Mouse (Mus musculus) mouse trophoblast stem cell (cell line): ENCODE measurements around the gene Adam20.
"Not testable (repeated sequence)": the region's sequence is repeated elsewhere in the genome, so short reads cannot be mapped to it uniquely, and the experiment has no call there.

Source experiments
- in situ Hi-C, 2 experiments: fragments of 300-500 bp; cut with MseI, MboI; formaldehyde crosslinking; loops; 2 replicates in 1 of 2; 3 replicates in 1 of 2; pipeline ENCODE4 v1.15.1; 2025

Gene Adam20

GRCm38 (mm10) chr8:40792973-40793372, at the start of gene Adam20:
Gene Adam20 (plus strand): TSS chr8:40793273.
- in situ Hi-C loops, result not testable (repeated sequence)

GRCm38 (mm10) chr8:40751908-40752307, 41.2 kb upstream of the Adam20 start, which contains the start of gene Adam25:
Gene Adam25 (plus strand): TSS chr8:40752208.
- in situ Hi-C loops, result not testable (repeated sequence)

GRCm38 (mm10) chr8:40783320-40783719, 9.8 kb upstream of the Adam20 start:
- in situ Hi-C loops, result no loop called here

GRCm38 (mm10) chr8:40803379-40804079, 10.5 kb downstream of the Adam20 start:
- in situ Hi-C loops, result no loop called here
